Mouse (Mus musculus) mature B cell (primary cell): ENCODE measurements around the gene Gm7247.
"Not testable (repeated sequence)": the region's sequence is repeated elsewhere in the genome, so short reads cannot be mapped to it uniquely, and the experiment has no call there.

ENCODE experiments used
- in situ Hi-C: fragments of 300-500 bp; cut with MboI; formaldehyde crosslinking; loops from 2 replicates; pipeline ENCODE4 v1.14.3; 2019

Gene Gm7247

DNA sequence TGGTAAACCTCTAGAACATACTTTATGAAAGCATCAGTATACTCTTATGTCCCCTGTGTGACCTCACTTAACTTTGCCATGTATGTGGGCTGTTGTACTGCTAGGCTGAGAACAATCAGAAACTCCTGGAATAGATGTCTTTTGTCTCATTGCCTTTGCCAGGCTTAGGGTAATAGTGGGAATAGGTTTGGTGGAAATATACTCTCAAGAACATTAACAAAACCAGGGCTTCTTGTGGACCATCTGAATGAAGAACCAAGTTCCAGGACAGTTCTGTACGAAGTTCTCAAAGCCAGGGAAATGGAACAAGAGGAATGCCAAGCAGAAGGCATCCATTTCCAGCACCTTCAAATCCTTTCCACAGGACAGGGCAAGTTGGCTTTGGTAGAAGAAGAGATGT is at the start of gene Gm7247:
Gm7247 (plus strand) TSS at position 301 of the 400 bp plus-strand sequence.
- in situ Hi-C loops: no loop called here

DNA sequence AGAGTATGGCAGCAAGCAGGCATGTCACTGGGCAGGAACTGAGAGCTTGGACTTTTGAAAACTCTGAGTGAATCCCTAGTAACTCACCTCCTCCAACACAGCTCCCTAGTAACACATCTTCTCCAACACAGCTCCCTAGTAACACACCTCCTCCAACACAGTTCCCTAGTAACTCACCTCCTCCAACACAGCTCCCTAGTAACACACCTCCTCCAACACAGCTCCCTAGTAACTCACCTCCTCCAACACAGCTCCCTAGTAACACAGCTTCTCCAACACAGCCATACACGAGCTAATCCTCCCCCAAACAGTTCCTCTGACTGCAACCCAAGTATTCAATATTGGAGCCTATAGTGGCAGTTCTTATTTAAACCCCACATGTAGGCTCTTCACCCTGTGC is 37.6 kb upstream of the Gm7247 start:
- in situ Hi-C loops: no loop called here

DNA sequence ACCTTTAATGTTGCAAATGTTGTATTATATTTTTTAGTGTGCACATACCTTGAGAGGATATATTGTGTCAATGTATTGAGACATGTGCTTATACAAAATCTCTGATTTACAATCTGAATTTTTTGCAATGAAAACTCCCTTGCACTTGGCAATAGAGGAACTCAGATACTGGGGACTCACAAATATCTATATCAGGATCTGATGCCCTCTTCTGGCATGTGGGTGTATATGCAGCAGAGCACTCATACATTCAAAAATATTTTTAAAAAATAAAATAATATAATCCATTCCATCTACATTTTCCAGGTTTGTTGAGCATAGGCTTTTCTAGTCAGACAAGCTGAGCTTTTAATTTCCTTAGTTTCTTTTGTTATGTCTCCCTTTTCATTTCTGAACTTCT is 15.5 kb upstream of the Gm7247 start:
- in situ Hi-C loops: no loop called here

DNA sequence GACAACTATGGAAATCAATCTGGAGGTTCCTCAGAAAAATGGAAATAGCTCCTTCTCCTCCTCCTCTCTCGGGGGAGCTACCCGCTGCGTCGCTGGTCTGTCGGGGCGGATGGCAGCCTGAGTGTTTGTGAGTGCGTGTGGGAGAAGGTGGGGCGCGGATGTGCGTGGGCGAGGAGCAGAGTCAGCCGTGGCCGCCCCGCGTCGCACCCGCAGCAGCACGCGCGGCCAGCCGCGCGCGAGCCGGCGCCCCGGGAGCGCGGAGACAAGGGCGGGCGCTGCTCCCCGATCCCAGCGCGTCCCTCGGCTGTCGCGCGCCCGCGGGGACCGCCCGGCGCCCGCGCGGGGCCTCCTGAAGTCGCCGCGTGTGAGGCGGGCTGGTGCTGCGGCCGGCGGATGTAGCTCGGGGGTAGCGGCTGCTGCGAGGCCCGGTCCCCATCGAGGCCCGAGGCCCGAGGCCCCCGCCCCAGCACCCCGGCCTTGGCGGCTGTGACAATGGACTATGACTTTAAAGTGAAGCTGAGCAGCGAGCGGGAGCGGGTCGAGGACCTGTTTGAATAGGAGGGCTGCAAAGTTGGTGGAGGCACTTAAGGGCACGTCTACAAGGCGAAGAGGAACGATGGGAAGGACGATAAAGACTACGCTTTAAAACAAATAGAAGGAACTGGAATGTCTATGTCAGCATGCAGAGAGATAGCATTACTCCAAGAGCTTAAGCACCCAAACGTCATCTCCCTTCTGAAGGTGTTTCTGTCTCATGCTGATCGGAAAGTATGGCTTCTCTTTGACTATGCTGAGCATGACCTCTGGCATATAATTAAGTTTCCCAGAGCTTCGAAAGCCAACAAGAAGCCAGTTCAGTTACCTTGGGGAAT is 3.2 kb upstream of the Gm7247 start:
- in situ Hi-C loops: no loop called here

DNA sequence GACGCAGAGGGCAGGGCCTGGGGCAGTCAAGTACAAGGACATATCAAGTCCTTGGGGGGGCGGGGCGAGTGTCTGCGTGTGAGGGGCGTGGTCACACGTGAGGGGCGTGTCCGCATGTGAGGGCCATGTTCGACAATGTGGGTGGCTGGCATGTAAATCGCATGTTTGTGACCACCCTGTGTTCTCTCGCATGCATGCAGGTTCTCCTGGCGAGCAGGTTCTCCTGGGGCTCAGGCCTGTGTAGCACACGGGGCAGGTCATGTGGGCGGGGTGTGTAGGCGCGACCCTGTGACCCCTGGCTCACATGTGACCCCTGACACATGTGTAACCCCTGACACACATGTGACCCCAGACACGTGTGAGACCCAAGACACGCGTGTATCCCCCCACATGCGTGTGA is 21.2 kb downstream of the Gm7247 start:
- in situ Hi-C loops: no loop called here

DNA sequence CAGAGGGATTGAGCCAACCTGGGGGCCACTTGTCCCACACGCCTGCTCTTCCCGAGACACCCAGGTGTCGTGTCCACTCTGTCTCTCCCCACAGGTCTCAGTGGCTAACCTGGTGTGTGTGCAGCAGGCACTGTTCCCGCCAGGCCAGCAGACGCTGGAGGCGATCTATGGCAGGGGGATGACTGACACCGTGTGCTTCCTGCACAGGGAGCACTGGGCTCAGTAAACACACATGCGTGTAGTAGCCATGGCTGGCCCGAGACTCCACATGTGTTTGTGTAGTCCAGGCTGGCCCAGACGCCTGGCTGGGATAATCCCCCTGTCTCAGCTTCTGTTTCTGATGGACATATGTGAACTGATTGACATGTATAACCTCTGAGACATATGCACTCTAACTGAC is 22.8 kb downstream of the Gm7247 start:
- in situ Hi-C loops: no loop called here

- in situ Hi-C loops: no loop called here
These were observed 24.2 kb downstream of the Gm7247 start for GRCm38 (mm10) chr14:51385741-51386140.

GRCm38 (mm10) chr14:51387768-51388167 is 26.2 kb downstream of the Gm7247 start:
- in situ Hi-C loops: no loop called here

- in situ Hi-C loops: no loop called here
These were observed 26.7 kb downstream of the Gm7247 start for GRCm38 (mm10) chr14:51388222-51388621.

DNA sequence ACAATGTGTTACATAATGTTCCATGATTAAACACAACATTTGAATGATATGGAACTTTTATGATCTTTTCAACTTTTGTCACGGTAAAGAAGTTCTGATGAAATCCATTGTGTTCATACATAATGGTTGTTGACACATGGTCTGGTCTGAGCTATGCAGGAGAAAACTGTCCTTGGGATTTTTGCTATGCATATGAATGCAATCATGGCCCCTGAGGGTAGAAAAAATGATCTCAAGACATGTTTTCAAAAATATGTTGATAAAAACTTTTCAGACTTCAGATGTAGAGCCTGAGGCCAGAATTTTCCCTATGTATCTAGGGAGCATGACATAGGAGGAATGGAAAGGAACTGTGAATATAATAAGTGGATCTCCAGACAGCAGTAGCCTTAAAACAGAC is 49.0 kb downstream of the Gm7247 start, which contains the start of gene Vmn2r88:
Vmn2r88 (plus strand) TSS at position 301 of the 400 bp plus-strand sequence.
- in situ Hi-C loops: no loop called here

GRCm38 (mm10) chr14:51423885-51424284 is 62.3 kb downstream of the Gm7247 start:
- in situ Hi-C loops: no loop called here

- in situ Hi-C loops: not testable (repeated sequence)
These were observed 68.6 kb downstream of the Gm7247 start for GRCm38 (mm10) chr14:51430138-51430537.

DNA sequence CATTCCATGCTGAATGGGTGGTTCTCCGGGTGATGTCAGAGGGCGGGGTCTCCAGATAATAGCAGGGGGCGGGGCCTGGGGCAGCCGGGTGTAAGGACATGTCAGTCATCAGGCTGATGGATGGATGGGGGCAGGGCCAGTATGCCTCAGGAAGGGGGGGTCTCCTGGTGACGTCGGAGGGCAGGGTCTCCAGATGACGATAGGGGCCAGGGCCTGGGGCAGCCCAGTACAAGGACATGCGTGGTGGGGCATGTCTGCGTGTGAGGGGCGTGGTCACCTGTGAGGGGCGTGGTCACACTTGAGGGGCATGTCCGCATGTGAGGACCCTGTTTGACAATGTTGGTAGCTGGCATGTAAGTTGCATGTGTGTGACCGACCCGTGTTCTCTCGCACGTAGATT is 73.0 kb downstream of the Gm7247 start:
- in situ Hi-C loops: no loop called here

GRCm38 (mm10) chr14:51435020-51435419 is 73.5 kb downstream of the Gm7247 start:
- in situ Hi-C loops: no loop called here

GRCm38 (mm10) chr14:51438955-51439354 is 77.4 kb downstream of the Gm7247 start:
- in situ Hi-C loops: no loop called here

GRCm38 (mm10) chr14:51451557-51451956 is 90.0 kb downstream of the Gm7247 start, which contains the start of gene Vmn2r89:
Gene Vmn2r89 (plus strand): TSS chr14:51451857.
- in situ Hi-C loops: not testable (repeated sequence)

DNA sequence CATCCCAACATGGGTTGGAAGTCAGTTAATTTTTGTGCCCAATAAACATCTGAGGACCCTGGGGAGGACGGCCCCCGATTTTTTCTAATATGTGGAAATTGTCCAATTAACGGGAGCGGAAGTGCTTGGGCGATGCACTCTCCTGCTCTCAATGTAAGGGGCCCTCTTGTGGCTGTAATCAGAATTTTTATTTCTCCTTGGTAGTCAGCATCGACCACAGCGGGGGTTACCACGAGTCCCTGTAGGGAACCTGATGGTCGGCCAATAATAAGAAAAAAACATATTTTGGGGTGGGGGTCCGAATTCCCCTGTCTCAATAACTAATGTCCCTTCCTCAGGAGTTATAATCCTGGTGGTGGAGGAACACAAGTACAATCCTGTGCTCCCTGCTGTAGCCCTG is 118.7 kb downstream of the Gm7247 start:
- in situ Hi-C loops: not testable (repeated sequence)

- in situ Hi-C loops: not testable (repeated sequence)
These were observed 119.9 kb downstream of the Gm7247 start for GRCm38 (mm10) chr14:51481332-51482015.

DNA sequence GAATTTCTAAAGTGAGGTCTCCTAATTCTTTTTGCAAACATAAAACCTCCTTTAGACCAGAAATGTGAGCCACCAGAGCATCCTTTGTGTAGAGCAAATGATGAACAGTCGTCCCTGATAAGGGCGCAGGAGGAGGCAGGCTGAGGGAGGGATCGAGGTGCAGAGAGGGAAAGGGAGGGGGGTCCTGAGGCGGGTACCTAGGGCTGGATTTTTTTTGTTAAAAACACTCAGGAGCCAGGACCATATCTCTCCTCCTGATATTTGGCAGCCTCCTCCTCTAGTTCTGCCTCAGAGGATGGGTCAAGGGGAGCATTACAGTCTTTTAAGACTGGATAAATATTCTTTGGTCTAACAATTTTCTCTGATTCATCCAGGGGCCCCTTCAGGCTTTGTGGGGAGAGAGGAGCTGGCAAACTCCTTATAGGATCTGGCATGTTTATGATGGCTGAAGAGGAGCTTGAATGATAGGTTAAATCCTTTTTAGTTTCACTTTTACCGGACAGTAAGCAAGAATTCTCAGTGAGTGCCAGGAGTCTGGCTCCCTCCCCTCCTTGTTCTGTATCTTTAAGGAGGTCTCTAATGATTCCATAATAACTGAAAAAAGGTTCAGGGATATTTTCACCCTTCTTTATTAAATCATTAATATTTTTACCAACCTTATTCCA is 120.6 kb downstream of the Gm7247 start:
- in situ Hi-C loops: no loop called here

GRCm38 (mm10) chr14:51482971-51483381 is 121.4 kb downstream of the Gm7247 start:
- in situ Hi-C loops: not testable (repeated sequence)

DNA sequence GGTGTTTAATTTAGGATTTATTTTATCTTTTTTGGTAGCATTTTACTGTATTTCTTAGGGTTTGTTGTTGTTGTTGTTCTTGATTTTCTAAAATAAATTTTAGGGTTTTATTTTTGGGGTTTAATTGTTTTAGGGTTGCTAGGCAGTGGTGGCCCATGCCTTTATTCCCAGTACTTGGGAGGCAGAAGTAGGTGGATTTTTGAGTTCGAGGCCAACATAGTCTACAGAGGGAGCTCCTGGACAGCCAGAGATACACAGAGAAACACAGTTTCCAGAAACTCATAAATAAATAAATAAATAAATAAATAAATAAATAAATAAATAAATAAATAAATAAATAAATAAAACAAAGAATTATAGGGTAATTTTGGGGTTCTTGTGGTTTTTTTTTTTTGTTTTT is 122.1 kb downstream of the Gm7247 start:
- in situ Hi-C loops: no loop called here

- in situ Hi-C loops: no loop called here
These were observed 124.6 kb downstream of the Gm7247 start for GRCm38 (mm10) chr14:51486111-51486510.
